Mouse (Mus musculus) hindbrain, postnatal 0 days (tissue): ENCODE data around the gene Mmp24. TPM values are rescaled to one million over a fixed set of nuclear protein-coding genes. Genes with fewer than 3 reads are reported as not detected.
"Not testable (repeated sequence)": the region's sequence is repeated elsewhere in the genome, so short reads cannot be mapped to it uniquely, and the experiment has no call there.

Experiments used
- ATAC-seq: fragments of 200-750 bp; cut with Nextera tagmentation; 2 replicates; pipeline ENCODE4 v1.8.0; 2017; ENCODE audit warnings: mild to moderate bottlenecking, moderate TSS enrichment, moderate library complexity
- DNase-seq: peaks from one replicate; pipeline ENCODE4 v3.0.0-alpha.2; 2015; ENCODE audit warnings: low spot score
- H3K27ac ChIP-seq: fragments of 300-500 bp; sonication (generic); 2 replicates; pipeline ENCODE4 v1.5.1; 2014; ENCODE audit warnings: mild to moderate bottlenecking
- H3K27me3 ChIP-seq: fragments of 300-500 bp; sonication (generic); 2 replicates; pipeline ENCODE4 v1.6.1; 2014; ENCODE audit warnings: low read length, mixed read lengths; ENCODE audit not compliant: insufficient read depth
- H3K36me3 ChIP-seq: fragments of 300-500 bp; sonication (generic); 2 replicates; pipeline ENCODE4 v1.6.1; 2014; ENCODE audit warnings: low read length, mixed read lengths; ENCODE audit not compliant: insufficient read depth
- H3K4me1 ChIP-seq: fragments of 300-500 bp; sonication (generic); 2 replicates; pipeline ENCODE4 v1.6.1; 2014; ENCODE audit warnings: antibody characterized with exemption, low read length, mixed read lengths; ENCODE audit not compliant: insufficient read depth
- H3K4me2 ChIP-seq: fragments of 300-500 bp; sonication (generic); 2 replicates; pipeline ENCODE4 v1.6.1; 2014; ENCODE audit warnings: low read depth, mild to moderate bottlenecking, low read length, moderate library complexity, mixed read lengths
- H3K4me3 ChIP-seq: fragments of 300-500 bp; sonication (generic); 2 replicates; pipeline ENCODE4 v1.5.1; 2014; ENCODE audit warnings: low read length
- H3K9ac ChIP-seq: fragments of 300-500 bp; sonication (generic); replicated peaks from 2 replicates; pipeline ENCODE4 v1.6.1; 2014; ENCODE audit warnings: mild to moderate bottlenecking, low read length, moderate library complexity, mixed read lengths
- H3K9me3 ChIP-seq: fragments of 300-500 bp; sonication (generic); 2 replicates; pipeline ENCODE4 v1.6.1; 2016; ENCODE audit warnings: low read length, mixed read lengths
- CTCF ChIP-seq: IDR thresholded peaks from 2 replicates; pipeline ENCODE4 v1.5.1; 2016; ENCODE audit warnings: antibody characterized with exemption, control low read depth, low read depth
- WGBS: fragments of 180-500 bp; shearing (Covaris S2); extraction: QIAGEN DNeasy Blood & Tissue Kit; methylation state at CpG from one replicate; pipeline ENCODE4 v1.1.7; 2014; 5-methylcytosine and 5-hydroxymethylcytosine counted together
- polyA plus RNA-seq: library from polyadenylated mRNA; unstranded; fragments of >200 nt; fragmentation: Nextera tagmentation; extraction: Ambion mirVana; gene quantifications from 2 replicates; pipeline ENCODE4 v1.2.1, GENCODE M21; 2015
- total RNA-seq: library from RNA; depleted of rRNA; stranded (reverse); fragments of >200 nt; gene quantifications from 2 replicates; pipeline ENCODE4 v1.2.3, GENCODE M21; 2014; rRNA removed

Gene Mmp24
- total RNA-seq (161 and 179 TPM in 2 replicates), polyA plus RNA-seq (12.2 and 12.4 TPM in 2 replicates)

- peak within 1 kb of the TSS; percentile 96 for H3K9ac ChIP-seq
- peak within 1 kb of the TSS; percentile 76 for H3K4me3 ChIP-seq
- H3K27me3 ChIP-seq, result no peaks in the 10 kb centered on the region
- H3K4me2 ChIP-seq, result peak within 1 kb of the TSS; percentile 77
- WGBS, result 2% methylated on average over 55 of the region's 100 CpGs
- DNase-seq, result peak; percentile 58
- peak within 1 kb of the TSS; percentile 96 for H3K27ac ChIP-seq
- no peak; the same call in 1 of the 2 replicates for ATAC-seq
- TF ChIP-seq CTCF, result no peak
- H3K9me3 ChIP-seq, result no peaks in the 10 kb centered on the region
- no peaks in the 10 kb centered on the region for H3K36me3 ChIP-seq
- peaks cover 5% of the 10 kb centered on the region; the same call in 1 of the 2 replicates for H3K4me1 ChIP-seq
These were observed at the start of gene Mmp24 for GRCm38 (mm10) chr2:155774927-155775684. TSS of gene Mmp24 (plus strand) at chr2:155775342.

DNA sequence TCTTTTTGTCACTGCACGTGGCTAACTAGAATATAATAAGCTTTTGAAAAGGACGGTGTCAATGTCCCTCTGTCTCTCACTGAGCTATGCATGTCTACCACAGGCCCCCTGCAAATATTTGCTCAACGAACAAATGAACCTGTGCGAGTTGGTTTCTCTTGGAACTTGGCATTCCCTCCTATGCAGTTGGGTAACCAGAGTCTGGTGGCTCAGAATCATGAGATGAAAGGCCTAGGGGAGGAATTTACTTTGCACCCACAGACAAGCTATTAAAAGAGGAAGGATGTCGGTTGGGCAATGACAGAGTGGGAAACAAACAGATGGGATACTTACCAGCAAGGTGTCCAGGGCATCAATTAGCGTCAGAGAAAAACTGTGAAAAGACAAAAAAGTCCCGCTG lies 48.8 kb upstream of the Mmp24 start:
- H3K4me3 ChIP-seq, result no peak overlapping the region
- H3K27ac ChIP-seq, result no peak overlapping the region
- ATAC-seq, result no peak
- no peak for DNase-seq
- no peaks in the 10 kb centered on the region for H3K4me1 ChIP-seq
- H3K27me3 ChIP-seq, result no peaks in the 10 kb centered on the region
- H3K9me3 ChIP-seq, result no peaks in the 10 kb centered on the region
- TF ChIP-seq CTCF, result no peak
- H3K9ac ChIP-seq, result no peak overlapping the region
- WGBS, result 82% methylated on average over 7 of the region's 7 CpGs
- H3K4me2 ChIP-seq, result no peak overlapping the region
- H3K36me3 ChIP-seq, result 0 out of 2 replicates have a peak, but pooled peaks cover 4% of the 10 kb centered on the region

GRCm38 (mm10) chr2:155727764-155728395 lies 47.3 kb upstream of the Mmp24 start:
- Histone ChIP-seq H3K4me2 (no peak overlapping the region), H3K27me3 (no peaks in the 10 kb centered on the region), H3K36me3 (0 out of 2 replicates have a peak, but pooled peaks cover under 1% of the 10 kb centered on the region), H3K9ac (no peak overlapping the region), H3K9me3 (no peaks in the 10 kb centered on the region), H3K4me1 (no peaks in the 10 kb centered on the region), H3K27ac (no peak overlapping the region), H3K4me3 (no peak overlapping the region)
- DNase-seq (no peak), ATAC-seq (no peak)
- 82% methylated on average over 7 of the region's 7 CpGs for whole genome bisulfite sequencing
- TF ChIP-seq CTCF, result no peak

GRCm38 (mm10) chr2:155728742-155729141 lies 46.4 kb upstream of the Mmp24 start:
- no peaks in the 10 kb centered on the region for H3K36me3 ChIP-seq
- H3K9me3 ChIP-seq, result no peaks in the 10 kb centered on the region
- H3K4me1 ChIP-seq, result no peaks in the 10 kb centered on the region
- no peak for DNase-seq
- 6% methylated on average over 15 of the region's 15 CpGs for WGBS
- no peak for TF ChIP-seq CTCF
- H3K9ac ChIP-seq, result peak overlapping the region; percentile 82
- H3K27me3 ChIP-seq, result no peaks in the 10 kb centered on the region
- H3K4me3 ChIP-seq, result peak overlapping the region; percentile 88
- H3K27ac ChIP-seq, result peak overlapping the region; percentile 48; the same call in 1 of the 2 replicates
- peak overlapping the region; percentile 93 for H3K4me2 ChIP-seq
- 0 out of 2 replicates have a peak, but pooled peaks have one; percentile 16 for ATAC-seq

DNA sequence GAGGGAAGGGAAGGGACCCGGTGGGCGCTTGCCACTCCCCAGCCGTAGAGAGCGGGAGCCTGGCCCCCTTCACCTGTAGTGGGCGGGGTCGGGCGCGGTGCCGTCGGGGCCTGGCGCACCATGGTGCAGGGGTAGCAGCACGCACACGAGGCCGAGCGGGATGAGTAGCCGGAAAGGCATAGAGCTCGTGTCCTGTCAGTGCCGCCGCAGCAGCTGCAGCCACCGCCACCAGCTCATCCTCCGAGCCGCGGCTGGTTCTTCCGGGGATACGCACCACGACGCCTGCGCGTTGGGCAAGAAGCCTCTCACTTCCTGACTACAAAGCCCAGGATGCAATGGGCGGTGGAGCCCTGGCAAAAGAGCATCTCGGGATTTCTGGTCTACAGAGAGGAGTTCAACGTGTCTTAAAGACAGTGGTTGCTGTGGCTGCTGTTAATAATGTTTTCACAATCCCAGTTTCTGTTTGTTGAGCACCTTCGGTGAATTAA lies 45.9 kb upstream of the Mmp24 start, which contains the start of gene Edem2:
Gene Edem2, minus strand, starts transcription at position 318 of the 488 bp plus-strand sequence.
- H3K4me2 ChIP-seq, result peak within 1 kb of the TSS; percentile 93
- peak within 1 kb of the TSS; percentile 82 for H3K9ac ChIP-seq
- no peaks in the 10 kb centered on the region for H3K36me3 ChIP-seq
- under 1% methylated on average over 32 of the region's 33 CpGs for WGBS
- TF ChIP-seq CTCF, result no peak
- H3K4me1 ChIP-seq, result no peaks in the 10 kb centered on the region
- DNase-seq (peak; percentile 96), ATAC-seq (peak; percentile 95)
- H3K9me3 ChIP-seq, result no peaks in the 10 kb centered on the region
- H3K4me3 ChIP-seq, result peak within 1 kb of the TSS; percentile 88
- H3K27me3 ChIP-seq, result no peaks in the 10 kb centered on the region
- peak within 1 kb of the TSS; percentile 48; the same call in 1 of the 2 replicates for H3K27ac ChIP-seq

- TF ChIP-seq CTCF, result no peak
- WGBS, result 76% methylated on average over 5 of the region's 5 CpGs
- Histone ChIP-seq H3K36me3 (no peaks in the 10 kb centered on the region), H3K9ac (no peak overlapping the region), H3K9me3 (no peaks in the 10 kb centered on the region), H3K4me3 (no peak overlapping the region), H3K4me2 (no peak overlapping the region), H3K27ac (no peak overlapping the region), H3K27me3 (no peaks in the 10 kb centered on the region), H3K4me1 (no peaks in the 10 kb centered on the region)
- DNase-seq (no peak), ATAC-seq (no peak)
These were observed 40.1 kb upstream of the Mmp24 start for GRCm38 (mm10) chr2:155735080-155735479.

- ATAC-seq, DNase-seq: not testable (repeated sequence)
- WGBS, result 91% methylated on average over 5 of the region's 5 CpGs
These were observed 39.4 kb upstream of the Mmp24 start, which contains the start of gene Gm17581 for GRCm38 (mm10) chr2:155735766-155736165. TSS of gene Gm17581 (minus strand) at chr2:155735866.

More at GRCm38 (mm10) chr2:155735766-155736165, 39.4 kb upstream of the Mmp24 start, which contains the start of gene Gm17581:
- not testable (repeated sequence) for H3K9me3 ChIP-seq, H3K4me2 ChIP-seq, H3K27me3 ChIP-seq, H3K4me3 ChIP-seq, H3K9ac ChIP-seq, H3K4me1 ChIP-seq, H3K36me3 ChIP-seq, H3K27ac ChIP-seq
